Mouse (Mus musculus): ENCODE results near the gene Stra6.

GRCm38 (mm10) chr9:58086861-58087260 lies 23.3 kb downstream of the Stra6 start:
- TF ChIP-seq CTCF (IDR thresholded peaks at IDR 0.05; ENCODE audit: low read depth, low read length) (no peak), GATA1 (IDR thresholded peaks at IDR 0.05; ENCODE audit: borderline replicate concordance, low read length) (no peak), GATA2 (IDR thresholded peaks at IDR 0.05; ENCODE audit: borderline replicate concordance, low read depth, low read length) (no peak), POLR2AphosphoS5 (IDR thresholded peaks at IDR 0.05; ENCODE audit: insufficient replicate concordance, low read depth, low read length) (no peak), TAL1 (conservative IDR thresholded peaks at IDR 0.05; ENCODE audit: low read depth, low read length) (no peak)

All from G1E (cell line).